Mouse (Mus musculus): ENCODE results near the gene Castor1.

Gene Castor1

DNA sequence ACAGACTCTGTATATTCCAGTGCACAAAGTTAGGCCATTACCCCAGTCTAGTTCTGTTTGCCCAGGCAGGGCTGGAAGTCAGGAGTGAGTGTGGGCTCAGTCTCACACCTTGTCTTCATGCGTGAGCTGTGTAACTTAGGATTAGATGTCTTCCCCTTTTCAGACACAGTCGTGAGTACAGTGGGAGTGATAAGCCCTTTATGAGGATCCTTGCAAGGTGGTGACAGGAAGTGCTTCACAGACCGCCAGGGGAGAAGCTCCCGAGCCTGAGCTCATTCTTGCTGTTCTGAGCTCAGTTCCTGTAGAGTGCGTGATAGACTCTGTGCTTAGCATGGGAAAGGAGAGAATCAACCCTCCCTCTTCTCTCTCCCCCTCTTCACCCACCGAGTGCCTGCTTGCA is 11.5 kb upstream of the Castor1 start:
- DNase-seq (ENCODE audit: low read depth, low spot score) = no peak

DNA sequence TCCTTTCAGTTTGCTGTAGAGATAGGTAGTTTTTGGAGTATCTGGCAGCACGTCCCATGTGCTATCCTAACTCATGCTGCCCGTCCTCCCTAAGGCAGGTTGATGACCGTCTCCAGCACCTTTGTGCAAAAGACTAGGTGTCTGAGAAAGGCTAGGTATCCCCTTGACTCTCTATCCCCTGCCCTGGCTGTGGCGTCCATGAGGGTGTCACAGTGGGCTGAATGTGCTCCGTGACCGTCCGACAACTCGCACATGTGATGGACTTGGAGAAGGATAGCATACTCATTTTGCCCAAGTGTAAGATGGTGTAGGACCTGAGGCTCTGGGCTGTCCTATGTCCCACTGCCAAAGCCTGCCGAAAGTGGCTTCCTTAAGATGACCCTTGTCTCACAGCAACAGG is 10.4 kb upstream of the Castor1 start:
- no peak for DNase-seq (ENCODE audit: low read depth, low spot score)

DNA sequence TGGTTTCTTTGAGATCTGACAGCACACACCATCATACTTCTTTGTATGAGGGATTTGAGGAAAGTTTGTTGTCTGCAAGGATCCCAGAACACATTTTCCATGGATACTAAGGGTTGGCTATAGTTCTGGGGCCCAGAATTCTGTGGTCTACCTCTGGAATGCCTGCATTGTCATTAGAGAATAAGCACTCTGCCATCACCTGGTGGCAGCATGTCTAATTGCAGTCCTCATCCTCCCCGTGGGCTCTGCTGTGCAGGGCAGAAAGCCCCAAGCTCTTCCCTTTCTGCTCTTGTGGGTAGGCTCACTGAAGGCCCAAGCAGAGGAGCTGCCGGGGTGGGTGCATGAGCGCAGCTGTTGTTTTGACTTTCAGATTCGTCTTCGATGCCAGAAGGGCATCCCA is 8.5 kb upstream of the Castor1 start:
- no peak for DNase-seq (ENCODE audit: low read depth, low spot score)

DNA sequence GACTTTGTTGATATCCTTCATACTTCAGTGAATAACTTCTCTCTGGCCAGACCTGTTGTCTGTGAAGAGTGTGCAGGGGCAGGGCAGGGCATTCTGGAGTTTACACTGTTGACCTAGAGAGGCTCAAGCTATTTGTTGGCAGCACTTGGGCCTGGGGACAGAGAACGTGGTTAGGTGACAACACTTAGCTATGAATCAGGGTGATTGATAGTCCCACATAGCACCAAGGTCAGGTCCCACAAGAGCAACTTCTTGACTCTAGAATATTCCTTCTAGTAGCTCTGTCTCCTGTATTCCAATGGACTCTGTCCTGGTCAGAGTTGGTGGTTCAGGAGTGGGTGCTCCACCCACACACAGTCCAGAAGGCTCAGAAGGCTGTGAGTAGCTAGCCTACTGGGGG is 7.2 kb upstream of the Castor1 start:
- no peak for DNase-seq (ENCODE audit: low read depth, low spot score)

DNA sequence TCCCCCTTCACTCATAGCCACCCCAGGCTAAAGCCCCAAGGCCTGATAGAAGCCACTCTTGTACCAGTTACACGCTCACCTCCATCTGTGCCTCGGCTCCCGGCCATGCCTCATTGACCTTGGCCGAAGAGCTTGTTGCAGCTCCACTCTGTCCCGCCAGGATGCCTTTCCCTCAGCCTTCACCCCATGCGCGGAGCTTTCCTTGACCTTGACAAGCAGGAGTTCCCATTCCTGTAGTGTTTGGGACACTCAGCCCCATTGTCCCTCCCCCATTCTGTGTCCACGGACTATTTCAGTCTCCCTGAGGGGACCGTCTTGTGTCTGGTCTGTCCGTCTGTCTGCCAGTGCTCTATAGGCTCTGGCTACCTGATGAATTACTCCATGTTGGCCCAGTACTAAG is 4.9 kb upstream of the Castor1 start:
- no peak for DNase-seq (ENCODE audit: low read depth, low spot score)

GRCm38 (mm10) chr11:4214572-4214971 is 3.5 kb upstream of the Castor1 start:
- no peak for DNase-seq (ENCODE audit: low read depth, low spot score)

GRCm38 (mm10) chr11:4215061-4215460 is 3.0 kb upstream of the Castor1 start:
- DNase-seq (ENCODE audit: low read depth, low spot score) = no peak

DNA sequence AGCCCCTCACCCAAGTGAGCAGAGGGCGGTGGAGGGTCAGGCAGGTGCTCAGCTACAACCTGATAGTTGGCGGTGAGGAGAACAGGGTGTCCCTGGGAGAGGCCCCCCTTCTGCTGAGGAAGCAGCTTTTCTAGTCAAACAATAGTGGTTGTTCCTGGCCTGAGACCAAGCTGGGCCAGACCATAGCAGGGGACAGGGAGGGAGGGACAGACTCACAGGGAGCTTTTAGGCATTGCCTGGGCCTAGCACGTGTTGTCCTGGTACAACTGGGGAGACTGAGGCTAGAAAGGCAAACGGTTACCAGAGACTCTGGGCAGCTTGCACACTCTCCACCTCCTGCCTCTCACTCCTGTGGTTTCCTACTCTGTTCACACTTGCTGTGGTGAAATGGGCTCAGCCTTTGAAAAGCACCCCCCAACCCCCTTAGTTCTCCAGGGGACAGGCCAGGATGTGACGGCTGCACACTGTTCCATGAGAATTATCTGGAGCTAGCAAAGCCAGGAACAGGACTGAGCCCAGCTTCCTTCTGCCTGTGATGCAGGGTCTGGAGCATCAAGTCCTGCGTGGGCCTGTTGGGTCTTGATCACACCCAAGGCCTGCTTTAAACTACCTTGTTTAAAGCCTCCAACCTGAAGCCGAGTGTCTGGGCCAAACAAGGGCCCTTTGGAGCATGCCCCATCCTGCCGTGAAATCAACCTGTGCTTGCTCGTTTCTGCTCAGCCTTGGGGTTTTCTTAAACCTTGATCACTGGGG is 1.6 kb upstream of the Castor1 start:
- no peak for DNase-seq (ENCODE audit: low read depth, low spot score)

DNA sequence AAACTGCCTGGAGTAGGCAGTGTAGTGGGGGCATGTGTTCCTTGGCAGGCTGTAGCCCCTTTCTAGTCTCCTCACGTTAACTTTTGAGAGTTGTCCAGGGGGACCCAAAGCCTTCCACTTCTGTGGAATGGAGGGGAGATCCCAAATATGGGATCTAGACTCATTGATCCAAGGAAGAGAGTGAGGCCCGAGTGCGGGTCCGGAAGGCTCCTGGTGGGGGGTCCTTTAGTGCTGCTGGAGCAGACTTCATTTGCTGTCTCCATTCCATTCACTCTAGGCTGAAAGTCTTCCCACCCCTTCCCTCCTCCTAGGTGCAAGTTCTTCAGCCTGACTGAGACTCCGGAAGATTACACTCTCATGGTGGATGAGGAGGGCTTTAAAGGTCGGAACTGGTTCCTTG is 612 bp downstream of the Castor1 start:
- DNase-seq (ENCODE audit: low read depth, low spot score) = no peak

DNA sequence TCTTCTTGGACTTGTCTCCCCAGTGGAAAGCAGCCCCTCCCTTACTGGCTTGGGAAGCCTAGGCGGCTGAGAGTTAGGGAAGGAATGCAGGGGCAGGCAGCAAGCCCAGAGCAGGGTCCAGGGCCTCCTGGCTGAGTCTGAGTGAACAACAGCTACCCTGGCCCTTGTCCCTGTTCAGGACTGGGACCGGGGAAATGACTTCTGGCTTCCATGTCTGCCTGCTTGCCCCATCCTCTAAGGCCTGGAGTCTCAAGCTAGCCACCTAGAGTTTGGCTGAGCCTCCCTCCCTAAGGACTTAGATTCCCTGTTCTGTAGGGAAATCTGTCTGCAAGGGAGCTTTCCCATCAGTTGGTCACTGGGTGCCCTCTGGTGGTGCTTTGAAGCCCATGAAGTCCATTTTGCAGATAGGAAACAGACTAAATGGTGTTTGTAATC is 1.3 kb downstream of the Castor1 start:
- peak; percentile 73 for DNase-seq (ENCODE audit: low read depth, low spot score)

DNA sequence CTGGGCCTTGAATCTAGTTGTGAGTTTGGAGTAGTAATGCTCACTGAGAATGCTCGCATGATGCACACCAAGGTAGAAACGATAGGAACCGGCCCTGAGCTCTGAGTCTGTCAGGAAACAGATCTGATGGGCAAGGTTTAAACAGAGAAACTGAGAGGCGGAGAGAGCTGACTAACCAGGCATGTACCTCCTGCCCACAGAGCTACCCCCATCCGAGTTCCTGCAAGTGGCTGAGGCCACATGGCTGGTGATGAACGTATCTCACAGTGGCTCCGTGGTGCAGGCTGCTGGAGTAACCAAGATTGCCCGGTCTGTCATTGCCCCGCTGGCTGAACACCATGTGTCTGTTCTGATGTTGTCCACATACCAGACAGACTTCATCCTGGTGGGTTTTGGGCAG is 1.9 kb downstream of the Castor1 start:
- DNase-seq (ENCODE audit: low read depth, low spot score) = no peak

DNA sequence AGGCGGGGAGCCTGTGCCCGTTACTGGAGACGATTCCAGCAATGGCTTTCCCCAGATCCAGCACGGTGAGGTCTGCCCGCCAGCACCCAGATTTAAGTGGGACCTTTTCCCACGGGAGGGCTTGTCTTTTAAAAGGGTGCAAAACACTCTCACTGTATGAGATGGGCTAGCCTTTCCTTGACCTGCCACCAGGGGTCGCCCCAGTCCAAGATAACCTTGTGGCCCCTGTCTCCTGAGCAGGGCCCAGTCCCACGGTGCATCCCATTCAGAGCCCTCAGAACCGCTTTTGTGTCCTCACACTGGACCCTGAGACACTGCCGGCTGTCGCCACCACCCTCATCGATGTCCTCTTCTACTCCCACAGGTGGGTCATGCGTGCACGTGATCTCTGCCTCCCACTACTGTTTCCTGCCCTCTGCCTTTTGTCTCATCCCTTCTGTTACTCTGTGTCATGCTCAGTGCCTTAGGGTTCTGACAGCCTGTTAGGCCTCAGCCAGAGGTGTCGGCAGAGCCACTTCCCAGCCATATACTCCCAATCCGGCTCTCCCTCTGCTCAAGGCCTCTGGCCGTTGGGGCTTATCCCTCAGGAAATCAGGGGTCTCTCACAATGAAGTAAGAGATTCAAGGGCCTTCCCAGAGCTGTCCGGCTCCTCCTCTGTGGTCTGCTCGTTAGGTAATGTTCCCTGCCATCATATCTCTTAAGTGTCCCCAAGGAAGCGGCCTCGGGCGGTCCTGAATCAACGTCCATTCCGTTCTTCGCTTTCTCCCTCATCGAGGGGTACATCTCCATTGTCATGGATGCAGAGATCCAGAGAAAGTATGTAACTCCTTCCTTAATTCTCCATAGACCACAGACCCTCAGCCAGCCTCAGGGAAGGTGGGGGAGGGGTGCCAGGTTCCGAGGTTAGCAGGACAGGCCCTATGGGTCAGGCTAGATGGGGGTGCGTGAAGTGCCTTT is 2.7 kb downstream of the Castor1 start:
- DNase-seq (ENCODE audit: low read depth, low spot score) = no peak

- no peak for DNase-seq (ENCODE audit: low read depth, low spot score)
These were observed 4.3 kb downstream of the Castor1 start for GRCm38 (mm10) chr11:4222046-4222950.

DNA sequence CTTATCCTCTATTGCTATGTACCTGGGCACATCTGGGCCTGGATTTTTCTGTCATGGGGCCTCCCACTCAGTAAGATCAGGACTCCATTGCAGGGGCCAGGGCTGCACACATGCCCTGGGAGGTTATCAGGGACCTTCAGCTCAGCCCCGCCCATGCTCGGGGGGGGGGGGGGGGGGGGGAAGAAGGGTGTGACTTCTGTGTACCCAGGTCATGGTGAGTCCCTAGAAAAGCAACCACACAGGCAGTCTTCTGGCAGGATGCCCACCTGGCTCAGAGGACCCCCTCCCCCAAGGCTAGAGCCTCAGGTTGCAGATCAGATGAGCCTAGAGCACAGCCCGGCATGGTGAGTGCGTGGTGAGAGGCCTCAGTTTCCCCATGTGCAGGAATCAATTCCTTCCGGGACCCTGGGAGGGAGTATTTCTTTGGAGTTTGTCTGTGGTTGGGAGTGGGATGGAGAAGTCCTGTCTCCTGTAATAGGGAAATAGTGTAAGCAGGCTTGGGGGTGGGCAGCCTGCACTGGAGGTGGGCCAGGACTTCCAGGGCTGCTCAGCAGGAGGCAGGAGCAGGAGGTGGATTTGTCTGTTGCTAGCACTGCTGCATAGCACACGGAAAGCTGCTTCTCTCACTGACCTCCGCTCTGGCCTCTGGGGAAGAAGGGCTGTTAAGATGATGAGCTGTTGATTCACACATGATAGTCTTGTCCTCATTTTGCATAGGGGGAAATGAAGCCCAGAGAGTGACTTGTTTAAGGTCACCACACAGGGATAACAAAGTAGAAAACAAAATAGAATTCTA is 5.6 kb downstream of the Castor1 start:
- DNase-seq (ENCODE audit: low read depth, low spot score) = no peak

GRCm38 (mm10) chr11:4224223-4224622 is 6.2 kb downstream of the Castor1 start:
- no peak for DNase-seq (ENCODE audit: low read depth, low spot score)

DNA sequence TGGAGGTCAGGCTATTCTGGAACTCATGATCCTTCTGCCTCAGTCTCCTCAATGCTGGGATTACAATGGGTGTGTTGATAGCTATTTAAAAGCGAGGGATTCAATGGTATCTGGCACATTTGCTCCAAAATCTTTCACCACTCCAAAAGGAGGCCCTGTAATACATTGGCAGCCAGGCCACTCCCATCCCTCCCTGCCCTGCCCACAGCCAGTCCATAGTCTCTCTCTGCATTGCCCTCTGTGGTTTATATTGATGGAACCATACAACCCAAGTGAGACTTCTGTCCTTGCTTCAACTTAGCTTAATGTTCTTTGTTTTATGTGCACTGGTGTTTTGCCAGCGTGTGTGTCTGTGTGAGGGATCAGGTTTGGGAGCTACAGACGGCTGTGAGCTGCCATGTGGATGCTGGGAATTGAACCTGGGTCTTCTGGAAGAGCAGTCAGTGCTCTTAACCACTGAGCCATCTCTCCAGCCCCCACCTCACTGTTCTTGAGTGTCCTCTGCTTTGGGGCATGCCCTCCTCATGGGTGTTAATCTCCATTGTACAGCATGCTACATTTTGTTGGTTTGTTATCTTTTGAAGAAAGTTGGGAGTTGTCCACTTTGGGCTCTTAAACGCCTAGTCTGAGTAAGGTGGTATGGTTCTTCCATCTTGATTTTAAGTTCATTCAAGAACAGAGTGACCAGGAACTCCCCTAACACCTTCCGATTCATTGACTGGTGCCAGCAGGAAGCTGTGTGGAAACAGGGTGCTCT is 8.7 kb downstream of the Castor1 start:
- no peak for DNase-seq (ENCODE audit: low read depth, low spot score)

GRCm38 (mm10) chr11:4228463-4228862 is 10.4 kb downstream of the Castor1 start:
- no peak for DNase-seq (ENCODE audit: low read depth, low spot score)

- DNase-seq (ENCODE audit: low read depth, low spot score) = no peak
These were observed 11.8 kb downstream of the Castor1 start for GRCm38 (mm10) chr11:4229841-4230240.

GRCm38 (mm10) chr11:4231435-4231834 is 13.4 kb downstream of the Castor1 start:
- no peak for DNase-seq (ENCODE audit: low read depth, low spot score)

DNA sequence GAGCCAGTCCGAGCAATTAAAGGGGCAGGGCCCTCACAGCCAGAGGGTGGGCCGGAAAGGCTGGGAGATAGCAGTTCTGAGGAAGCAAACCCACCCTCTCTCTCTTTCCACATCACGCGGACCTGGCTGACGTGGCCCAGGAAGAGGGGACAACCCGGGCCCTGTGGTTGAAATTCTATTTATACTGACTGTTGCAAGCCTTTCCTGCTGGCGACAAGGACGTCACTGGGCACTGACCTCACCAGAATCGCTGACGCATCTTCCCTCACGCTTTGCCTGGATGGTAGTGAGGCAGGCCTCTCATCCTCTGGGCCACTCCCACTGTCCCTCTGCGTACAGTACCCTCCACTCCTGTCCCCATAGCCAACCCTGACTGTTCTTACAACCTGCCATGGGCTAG is 14.6 kb downstream of the Castor1 start:
- DNase-seq (ENCODE audit: low read depth, low spot score) = no peak

Data from telencephalon, adult 2 months (tissue).